Mouse (Mus musculus): ENCODE results near the gene Pex14.

Gene Pex14

DNA sequence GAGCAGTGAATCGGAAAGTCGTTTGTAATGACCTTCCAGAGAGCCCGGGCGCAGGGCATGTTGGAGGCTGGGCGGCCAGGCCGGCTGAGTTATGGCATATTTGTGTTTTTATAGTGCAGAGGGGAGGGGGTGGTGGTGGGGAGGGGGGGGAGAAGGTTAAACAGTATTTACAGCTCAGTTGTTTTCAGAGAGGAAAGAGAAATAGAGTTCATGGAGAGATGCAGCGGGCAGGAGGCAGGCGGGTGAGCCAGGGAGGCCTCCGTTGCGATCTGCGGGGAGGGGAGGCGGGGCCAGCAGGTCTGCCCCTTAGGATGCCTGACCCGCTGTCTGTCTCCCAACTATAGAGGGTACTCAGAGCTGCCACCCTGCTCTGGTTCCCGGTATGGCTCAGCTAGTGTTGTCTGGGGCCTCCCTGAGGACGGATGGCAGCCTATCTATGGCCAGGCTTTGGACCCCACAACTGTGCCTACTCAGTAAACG is 177.4 kb downstream of the Pex14 start:
- DNase-seq (ENCODE audit: low spot score in 2 of 2) = no peak

DNA sequence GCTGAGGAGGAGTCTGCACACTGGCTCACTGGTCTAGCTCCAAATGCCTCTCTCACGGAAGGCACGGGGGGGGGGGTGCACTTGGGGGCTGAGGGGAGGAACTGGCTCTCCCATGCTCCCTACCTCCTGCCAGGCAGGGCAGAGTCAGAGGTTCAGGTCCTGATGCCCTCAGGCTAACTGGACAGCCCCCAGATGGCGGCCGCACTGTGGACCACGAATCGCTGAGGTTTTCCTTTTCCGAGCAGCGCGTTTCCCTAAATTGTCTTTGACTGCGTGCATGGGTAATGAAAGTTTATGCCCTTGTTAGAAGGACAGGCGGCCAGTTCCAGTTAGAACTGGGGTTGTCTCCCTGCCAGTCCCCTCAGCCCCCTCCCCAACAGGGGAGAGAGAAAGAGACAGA is 179.1 kb downstream of the Pex14 start:
- no peak for DNase-seq (ENCODE audit: low spot score in 2 of 2)

DNA sequence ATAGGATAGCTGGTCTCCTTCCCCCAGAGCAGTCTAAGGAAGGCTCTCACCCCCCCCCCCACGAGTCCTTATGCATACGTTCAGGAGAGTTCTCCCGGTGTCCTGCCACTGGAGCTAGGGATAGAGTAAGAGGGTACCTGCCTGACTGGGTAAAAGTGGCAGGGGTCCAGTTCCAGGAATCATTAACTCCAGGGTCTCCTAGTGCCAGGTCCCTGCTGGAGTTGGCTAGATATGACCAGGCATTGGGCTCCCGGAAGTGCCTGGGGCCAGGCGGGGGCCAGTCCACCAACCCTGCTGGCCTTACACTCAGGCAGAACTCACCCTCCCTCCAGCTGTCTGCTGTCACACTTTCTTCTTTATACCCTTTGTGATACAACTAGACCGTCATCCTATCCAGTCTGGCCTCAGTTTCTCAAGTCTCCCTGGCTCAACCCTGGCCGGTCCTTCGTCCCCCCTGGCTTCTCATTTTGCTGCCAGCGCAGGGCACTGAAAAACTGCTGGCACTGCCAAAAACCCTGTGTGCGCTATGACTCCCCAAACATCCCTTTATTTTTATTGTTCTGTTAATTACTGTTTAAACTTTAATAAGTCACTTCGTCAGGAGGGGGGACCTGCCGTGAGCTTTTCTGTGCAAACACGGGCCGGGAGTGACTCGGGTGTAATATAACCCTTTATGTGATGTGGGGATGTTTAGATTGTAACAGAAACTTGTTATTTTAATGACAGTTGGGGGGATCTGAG is 180.8 kb downstream of the Pex14 start:
- DNase-seq (ENCODE audit: low spot score in 2 of 2) = no peak

DNA sequence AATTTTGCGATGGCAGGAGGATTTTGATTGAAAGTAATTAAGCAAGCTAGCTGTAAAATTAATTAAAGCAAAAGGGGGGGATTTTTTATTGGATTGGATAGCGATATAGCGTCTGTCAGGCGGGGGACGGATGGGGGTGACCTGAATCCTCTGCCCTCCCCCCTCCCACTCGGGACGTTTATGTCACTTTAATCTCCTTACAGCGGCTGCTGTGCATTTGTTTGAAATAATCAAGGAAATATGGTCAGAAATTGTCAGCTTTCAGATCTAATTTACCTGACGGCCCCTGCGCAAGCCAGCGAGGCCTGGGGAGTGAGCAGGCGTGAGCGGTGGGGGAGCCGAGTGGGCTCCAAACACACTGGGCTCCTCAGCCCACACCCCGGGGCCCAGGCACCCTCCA is 183.8 kb downstream of the Pex14 start:
- DNase-seq (ENCODE audit: low spot score in 2 of 2) = no peak

DNA sequence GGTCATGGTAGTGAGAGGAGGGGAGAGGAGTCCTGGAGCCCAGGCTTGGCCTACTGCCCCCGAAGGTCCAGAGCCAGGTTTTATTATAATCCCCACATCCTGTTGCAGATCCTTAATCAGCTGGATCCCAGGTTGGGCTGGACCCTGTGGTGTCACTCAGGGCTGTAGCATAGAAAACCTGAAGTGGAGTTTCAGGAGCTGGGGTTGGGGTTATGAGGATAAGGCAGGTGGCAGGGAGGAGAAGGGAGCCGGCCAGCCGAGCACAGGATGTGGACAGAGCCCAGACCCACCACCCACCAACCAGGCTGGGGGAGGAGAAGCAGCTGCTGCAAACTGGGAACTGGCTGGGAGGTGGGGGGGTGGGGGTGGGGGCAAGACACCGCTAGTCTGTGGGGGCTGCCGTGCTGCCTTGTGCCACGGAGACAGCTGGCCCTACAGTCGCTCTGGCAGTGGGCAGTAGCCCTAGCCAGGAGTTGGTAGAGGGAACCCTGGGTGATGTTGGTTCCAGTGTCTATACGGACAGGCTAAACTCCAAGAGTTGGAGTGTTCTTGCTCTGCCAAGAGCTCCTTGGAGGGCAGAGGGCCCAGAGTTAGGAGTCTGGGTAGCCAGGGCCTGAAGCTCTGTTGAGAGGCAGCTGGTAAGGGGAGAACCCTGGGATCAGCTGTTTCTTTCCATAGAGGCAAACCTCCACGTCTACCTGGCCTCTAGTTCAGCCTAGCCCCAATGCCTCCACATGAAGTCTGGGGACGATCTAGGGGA is 184.6 kb downstream of the Pex14 start:
- peak in 1 of 2 experiments; percentile 65 for DNase-seq (ENCODE audit: low spot score in 2 of 2)

DNA sequence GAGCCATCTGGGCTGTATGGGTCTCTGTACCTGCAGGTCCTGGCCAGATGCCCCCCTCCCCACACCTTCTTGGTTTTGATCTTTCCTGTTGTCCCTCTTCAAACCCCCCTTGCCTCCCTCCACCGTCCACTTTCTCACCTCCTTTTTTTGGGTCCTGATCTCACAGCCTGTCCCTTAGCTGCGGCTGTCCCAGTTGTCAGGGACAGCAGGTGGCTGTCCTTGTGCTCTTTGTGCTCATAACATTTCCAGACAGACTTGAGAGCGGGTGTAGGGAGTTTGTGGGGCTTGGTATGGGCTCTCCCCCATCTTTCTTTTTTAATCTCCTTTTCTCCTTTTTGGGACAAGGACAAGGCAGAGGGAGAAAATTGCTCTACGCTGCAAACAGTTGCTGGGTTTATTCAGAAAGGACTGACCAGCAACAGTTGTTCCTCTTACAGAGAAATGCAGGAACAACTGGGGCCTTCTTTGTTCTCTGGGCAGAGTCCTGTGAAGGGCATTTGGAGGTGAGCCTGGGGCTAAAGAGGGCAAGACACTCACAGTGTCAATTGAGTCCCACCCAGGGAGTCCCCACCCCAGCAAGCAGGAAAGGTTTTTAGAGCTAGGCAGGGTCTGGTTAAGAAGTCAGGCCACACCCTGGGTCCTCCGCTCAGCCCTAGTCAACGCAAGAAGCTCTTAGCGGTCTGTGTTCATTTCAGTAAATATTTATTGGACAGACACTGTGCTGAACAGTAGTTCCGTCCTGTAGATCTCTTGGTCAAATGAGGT is 186.7 kb downstream of the Pex14 start:
- DNase-seq (ENCODE audit: low spot score in 2 of 2) = no peak

DNA sequence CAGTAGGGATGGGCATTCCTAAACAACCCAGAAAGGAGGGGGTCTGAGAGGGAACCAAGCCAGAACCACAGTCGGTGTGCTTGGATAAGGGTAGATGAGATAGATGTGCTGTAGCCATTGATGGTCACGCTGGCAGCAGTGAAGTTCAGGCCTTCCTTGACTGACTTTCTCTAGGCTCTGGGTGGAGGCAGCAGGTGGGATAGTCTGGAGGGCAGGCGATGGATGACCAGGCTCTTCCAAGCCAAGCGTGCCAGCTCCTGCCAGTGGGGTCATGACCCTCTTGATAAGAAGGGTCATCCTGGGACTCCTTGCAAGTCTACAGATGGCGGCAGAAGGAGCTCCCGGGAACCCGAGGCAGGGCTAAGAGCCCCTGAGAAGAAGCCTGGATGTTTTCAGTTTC is 187.5 kb downstream of the Pex14 start:
- no peak for DNase-seq (ENCODE audit: low spot score in 2 of 2)

Measured in heart, adult 9 months (tissue).